In genomic region chr8:104090993-104091900, GRCm38 (mm10) we compare ENCODE assay signal across 8 mouse cellular contexts. TPM values are rescaled to one million over a fixed set of nuclear protein-coding genes. Genes with fewer than 3 reads are reported as not detected.
DNase-seq lines count a peak whose midpoint lies in the region; ATAC-seq and TF ChIP-seq lines count a peak whose summit lies in the region.
"Not testable (repeated sequence)": the region's sequence is repeated elsewhere in the genome, so short reads cannot be mapped to it uniquely, and the experiment has no call there.

No protein-coding gene starts in this region.

- H3K27me3 ChIP-seq in E14TG2a.4 (ENCODE audit: insufficient read depth, low read length), result peaks cover 75% of the 10 kb centered on the region
- not testable (repeated sequence) for H3K27me3 ChIP-seq in forebrain, embryonic 15.5 days; hindbrain, embryonic 12.5 days; liver, embryonic 13.5 days; midbrain, embryonic 12.5 days; small intestine, adult 2 months (ENCODE audit: control insufficient read depth, insufficient read depth, low read length)

- ATAC-seq in common myeloid progenitor, adult 5-6 weeks (replicated peaks; ENCODE audit: low read depth, poor library complexity, severe bottlenecking), result peak; percentile 74
- ATAC-seq in forebrain, embryonic 15.5 days (replicated peaks); hindbrain, embryonic 12.5 days (ENCODE audit: low FRiP score); midbrain, embryonic 12.5 days (ENCODE audit: low FRiP score, low read depth): not testable (repeated sequence)
- 0 out of 2 replicates have a peak, but pooled peaks have one; percentile 36 for ATAC-seq in liver, embryonic 13.5 days (ENCODE audit: low read depth)

- peak; percentile 57 for DNase-seq in kidney, postnatal 10 days
- DNase-seq in liver, embryonic 13.5 days, result peak; percentile 13

- peak; percentile 42 for TF ChIP-seq CTCF in E14TG2a.4 (conservative IDR thresholded peaks at IDR 0.05; ENCODE audit: low read length)
- 0 out of 2 replicates have a peak, but pooled peaks have one; percentile 5 for TF ChIP-seq CTCF in small intestine, adult 2 months (IDR thresholded peaks at IDR 0.05; ENCODE audit: extremely low read depth, insufficient read length, insufficient replicate concordance, low read depth, low read length)

- H3K4me3 ChIP-seq in E14TG2a.4 (replicated peaks; ENCODE audit: low read length); forebrain, embryonic 15.5 days; hindbrain, embryonic 12.5 days; midbrain, embryonic 12.5 days; small intestine, adult 2 months (ENCODE audit: low read depth, low read length): not testable (repeated sequence)
- H3K4me3 ChIP-seq in liver, embryonic 13.5 days (replicated peaks), result peak overlapping the region; percentile 19

- H3K27ac ChIP-seq in forebrain, embryonic 15.5 days (replicated peaks); hindbrain, embryonic 12.5 days; liver, embryonic 13.5 days; midbrain, embryonic 12.5 days (replicated peaks); small intestine, adult 2 months (ENCODE audit: insufficient read depth, low read depth, low read length): not testable (repeated sequence)

- H3K4me1 ChIP-seq in E14TG2a.4 (replicated peaks; ENCODE audit: low read depth, low read length), result peaks cover 22% of the 10 kb centered on the region
- not testable (repeated sequence) for H3K4me1 ChIP-seq in forebrain, embryonic 15.5 days; hindbrain, embryonic 12.5 days; midbrain, embryonic 12.5 days; small intestine, adult 2 months (ENCODE audit: control insufficient read depth, insufficient read depth, insufficient read length, low read length)
- peaks cover 13% of the 10 kb centered on the region for H3K4me1 ChIP-seq in liver, embryonic 13.5 days (replicated peaks)

- H3K9ac ChIP-seq in forebrain, embryonic 15.5 days (replicated peaks); hindbrain, embryonic 12.5 days; liver, embryonic 13.5 days; midbrain, embryonic 12.5 days (replicated peaks): not testable (repeated sequence)

- H3K4me2 ChIP-seq in forebrain, embryonic 15.5 days (replicated peaks), result 0 out of 2 replicates have a peak overlapping the region, but pooled peaks have one; percentile 9
- peak overlapping the region; percentile 36 for H3K4me2 ChIP-seq in hindbrain, embryonic 12.5 days (replicated peaks)
- peak overlapping the region; percentile 45 for H3K4me2 ChIP-seq in liver, embryonic 13.5 days
- H3K4me2 ChIP-seq in midbrain, embryonic 12.5 days (replicated peaks), result peak overlapping the region; percentile 39

- not testable (repeated sequence) for H3K36me3 ChIP-seq in E14TG2a.4 (ENCODE audit: insufficient read depth, low read length); forebrain, embryonic 15.5 days; hindbrain, embryonic 12.5 days; liver, embryonic 13.5 days; midbrain, embryonic 12.5 days; small intestine, adult 2 months (ENCODE audit: control insufficient read depth, insufficient read depth, low read length)

- WGBS in forebrain, embryonic 15.5 days, result 11% methylated on average over 24 of the region's 24 CpGs
- WGBS in hindbrain, embryonic 12.5 days, result 15% methylated on average over 20 of the region's 24 CpGs
- WGBS in liver, embryonic 13.5 days (ENCODE audit: insufficient replicate concordance), result 4% methylated on average over 24 of the region's 24 CpGs
- 13% methylated on average over 24 of the region's 24 CpGs for WGBS in midbrain, embryonic 12.5 days
- WGBS in small intestine, adult 2 months, result 8% methylated on average over 23 of the region's 24 CpGs

- H3K9me3 ChIP-seq in E14TG2a.4 (ENCODE audit: low read length), result peaks cover 13% of the 10 kb centered on the region; the same call in 1 of the 2 replicates
- H3K9me3 ChIP-seq in forebrain, embryonic 15.5 days; hindbrain, embryonic 12.5 days (replicated peaks); liver, embryonic 13.5 days (replicated peaks); midbrain, embryonic 12.5 days: not testable (repeated sequence)

- TF ChIP-seq POLR2A in small intestine, adult 2 months (IDR thresholded peaks at IDR 0.05; ENCODE audit: low read depth, low read length), result not testable (repeated sequence)

RNA-seq across cellular contexts. Expression of gene Cdh5, which starts 10.2 kb away (rescaled TPM):
- total RNA-seq in common myeloid progenitor, adult 5-6 weeks (2017), result not detected in 2 replicates
- polyA plus RNA-seq in forebrain, embryonic 15.5 days (2015; fragmentation: Nextera tagmentation; extraction: Ambion mirVana), result 9.0 and 9.3 TPM in 2 replicates
- 16.2 and 20.6 TPM in 2 replicates for polyA plus RNA-seq in hindbrain, embryonic 12.5 days (2016; fragmentation: Nextera tagmentation; extraction: Ambion mirVana)
- polyA plus RNA-seq in liver, embryonic 13.5 days (2015; fragmentation: Nextera tagmentation; extraction: Ambion mirVana), result 6.0 and 8.0 TPM in 2 replicates
- 14.0 and 16.5 TPM in 2 replicates for polyA plus RNA-seq in midbrain, embryonic 12.5 days (2016; fragmentation: Nextera tagmentation; extraction: Ambion mirVana)
- 6.5 and 13.2 TPM in 2 replicates for polyA plus RNA-seq in small intestine, adult 2 months (2012; rRNA removed)
